Mouse (Mus musculus) C2C12 (cell line): Measurements from ENCODE around the gene Pars2. TPM values are rescaled to one million over a fixed set of nuclear protein-coding genes. Genes with fewer than 3 reads are reported as not detected.
A peak's percentile ranks its signal among the peaks of the same experiment; 100 is the strongest.

Experiments
- H3K27me3 ChIP-seq: one replicate; pipeline ENCODE4 v1.6.1; 2011; ENCODE audit not compliant: control insufficient read depth, insufficient read depth, insufficient read length
- H3K36me3 ChIP-seq: one replicate; pipeline ENCODE4 v1.6.1; 2011; ENCODE audit not compliant: control insufficient read depth, insufficient read depth
- H3K4me3 ChIP-seq: one replicate; pipeline ENCODE4 v1.5.1; 2011; ENCODE audit warnings: mild to moderate bottlenecking, control low read depth; ENCODE audit not compliant: poor library complexity, insufficient read depth, severe bottlenecking
- H3K79me2 ChIP-seq: one replicate; pipeline ENCODE4 v1.6.1; 2011; ENCODE audit not compliant: control insufficient read depth, insufficient read depth
- H3K79me3 ChIP-seq: one replicate; pipeline ENCODE4 v1.6.1; 2011; ENCODE audit warnings: low read depth, control low read depth
- H3ac ChIP-seq: one replicate; pipeline ENCODE3; 2011; ENCODE audit warnings: low read depth; ENCODE audit not compliant: control insufficient read depth, insufficient read length
- CEBPB ChIP-seq: IDR thresholded peaks from one replicate; pipeline ENCODE4 v1.6.1; 2011; ENCODE audit warnings: low read depth, mild to moderate bottlenecking, control low read depth, moderate library complexity
- CTCF ChIP-seq: IDR thresholded peaks from one replicate; pipeline ENCODE4 v1.5.1; 2011; ENCODE audit not compliant: control insufficient read depth, insufficient read depth, insufficient read length
- FOSL1 ChIP-seq: IDR thresholded peaks from one replicate; pipeline ENCODE4 v1.8.0; 2011; ENCODE audit warnings: mild to moderate bottlenecking, low read length; ENCODE audit not compliant: poor library complexity, insufficient read depth, severe bottlenecking
- MAX ChIP-seq: IDR thresholded peaks from one replicate; pipeline ENCODE4 v1.6.1; 2011; ENCODE audit warnings: mild to moderate bottlenecking, control low read depth
- MYOD1 ChIP-seq: IDR thresholded peaks from one replicate; pipeline ENCODE4 v1.6.1; 2011; ENCODE audit warnings: low read depth; ENCODE audit not compliant: control insufficient read depth, insufficient read length
- MYOG ChIP-seq: IDR thresholded peaks from one replicate; pipeline ENCODE4 v1.6.1; 2011; ENCODE audit not compliant: control insufficient read depth, insufficient read length; ENCODE audit errors: extremely low read depth
- USF1 ChIP-seq: IDR thresholded peaks from one replicate; pipeline ENCODE4 v1.6.1; 2011; ENCODE audit warnings: low read depth, mild to moderate bottlenecking, control low read depth, moderate library complexity
- polyA plus RNA-seq: library from polyadenylated mRNA; unstranded; fragments of >200 nt; fragmentation: generic; extraction: Trizol; gene quantifications from one replicate; pipeline ENCODE4 v1.2.1, GENCODE M21; 2012; ENCODE audit warnings: missing spikeins

Pars2 gene
- polyA plus RNA-seq, 1 experiment = 7.6 TPM

DNA sequence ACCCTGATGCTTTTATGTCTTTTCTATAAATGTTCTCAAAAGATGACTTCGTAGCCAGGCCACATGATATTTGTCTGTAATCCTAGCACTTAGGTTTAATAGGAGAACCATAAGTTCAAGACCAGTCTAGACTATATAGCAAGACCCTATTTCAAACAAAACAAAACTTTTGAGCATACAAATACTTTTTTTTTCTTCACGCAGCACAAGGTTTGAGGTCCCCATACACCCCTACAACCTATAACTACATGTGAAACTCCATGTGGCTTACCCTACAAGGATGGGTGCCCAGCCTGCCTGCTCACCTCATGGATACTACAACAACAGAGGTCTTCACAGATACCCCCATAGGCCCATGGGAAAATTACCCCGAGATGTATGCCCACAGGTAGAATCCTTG lies 28.3 kb downstream of the Pars2 start:
- Histone ChIP-seq H3K36me3 (peaks cover 23% of the 10 kb centered on the region), H3K4me3 (no peak overlapping the region), H3K27me3 (peaks cover 22% of the 10 kb centered on the region)

DNA sequence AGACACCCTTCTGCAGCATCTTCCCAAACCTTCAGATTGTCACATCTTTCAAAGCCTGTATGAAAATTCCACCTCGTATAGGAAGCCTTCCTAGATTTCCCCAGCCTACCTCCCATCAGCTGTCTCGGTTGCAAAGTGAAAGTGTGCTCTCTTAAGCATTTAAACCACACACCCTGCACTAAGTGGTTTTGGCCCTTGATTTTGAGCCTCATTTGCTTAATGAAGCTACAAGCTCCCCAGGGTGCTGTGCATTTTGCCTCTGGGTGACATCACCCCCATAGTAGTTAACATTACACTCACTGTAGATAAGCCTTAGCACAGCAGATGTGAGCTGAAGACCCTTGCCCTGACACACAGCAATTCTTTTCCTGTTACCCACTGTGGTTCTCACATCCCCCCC lies 30.1 kb downstream of the Pars2 start:
- peaks cover 6% of the 10 kb centered on the region for H3K79me3 ChIP-seq
- peaks cover 30% of the 10 kb centered on the region for H3K27me3 ChIP-seq
- TF ChIP-seq USF1 (no peak), MAX (no peak), FOSL1 (no peak), CEBPB (no peak), MYOD1 (no peak), CTCF (no peak), MYOG (no peak)
- no peak overlapping the region for H3ac ChIP-seq
- peaks cover 10% of the 10 kb centered on the region for H3K79me2 ChIP-seq
- peaks cover 9% of the 10 kb centered on the region for H3K36me3 ChIP-seq
- H3K4me3 ChIP-seq = no peak overlapping the region

More for the DNA sequence above, 28.3 kb downstream of the Pars2 start:
- TF ChIP-seq MAX = no peak
- TF ChIP-seq USF1 = no peak
- Histone ChIP-seq H3K79me2 (peaks cover 10% of the 10 kb centered on the region), H3ac (no peak overlapping the region), H3K79me3 (peaks cover 6% of the 10 kb centered on the region)

DNA sequence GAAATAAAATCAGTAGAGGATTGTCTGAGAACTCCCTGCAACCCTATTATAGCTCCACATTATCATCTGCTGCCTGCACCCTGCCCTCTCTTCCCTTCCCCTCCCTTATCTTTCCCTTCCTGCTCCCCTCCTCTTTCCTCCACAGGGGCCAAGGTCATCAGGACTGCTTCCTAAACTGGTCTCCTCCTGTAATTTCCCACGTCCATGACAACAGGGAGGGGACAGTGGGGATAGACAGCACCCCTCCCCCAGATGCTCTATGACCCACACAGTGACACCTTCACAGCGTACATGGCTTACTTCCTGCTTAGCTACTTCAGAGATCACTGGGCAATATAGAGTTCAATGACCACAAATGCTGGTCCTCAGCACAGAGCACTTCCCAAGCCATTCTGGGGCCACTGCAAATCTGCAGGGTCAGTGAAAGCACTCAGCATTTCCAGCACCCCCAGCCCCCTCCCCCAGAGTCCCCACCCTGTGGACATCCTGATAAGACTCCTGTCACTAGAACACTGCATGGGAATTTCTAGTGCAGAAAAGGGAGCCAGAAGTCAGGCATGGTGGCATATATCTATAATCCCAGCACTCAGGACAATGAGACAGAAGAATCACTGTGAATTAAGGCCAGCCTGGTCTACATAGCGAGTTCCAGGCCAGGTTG lies 37.9 kb downstream of the Pars2 start:
- no peak overlapping the region for H3ac ChIP-seq
- H3K79me3 ChIP-seq = no peaks in the 10 kb centered on the region
- no peaks in the 10 kb centered on the region for H3K36me3 ChIP-seq
- H3K27me3 ChIP-seq = peaks cover 41% of the 10 kb centered on the region
- H3K4me3 ChIP-seq = no peak overlapping the region
- TF ChIP-seq MAX = no peak
- TF ChIP-seq CEBPB = no peak
- TF ChIP-seq FOSL1 = no peak
- TF ChIP-seq CTCF = no peak
- TF ChIP-seq MYOG = no peak
- TF ChIP-seq USF1 = no peak
- TF ChIP-seq MYOD1 = no peak
- no peaks in the 10 kb centered on the region for H3K79me2 ChIP-seq

DNA sequence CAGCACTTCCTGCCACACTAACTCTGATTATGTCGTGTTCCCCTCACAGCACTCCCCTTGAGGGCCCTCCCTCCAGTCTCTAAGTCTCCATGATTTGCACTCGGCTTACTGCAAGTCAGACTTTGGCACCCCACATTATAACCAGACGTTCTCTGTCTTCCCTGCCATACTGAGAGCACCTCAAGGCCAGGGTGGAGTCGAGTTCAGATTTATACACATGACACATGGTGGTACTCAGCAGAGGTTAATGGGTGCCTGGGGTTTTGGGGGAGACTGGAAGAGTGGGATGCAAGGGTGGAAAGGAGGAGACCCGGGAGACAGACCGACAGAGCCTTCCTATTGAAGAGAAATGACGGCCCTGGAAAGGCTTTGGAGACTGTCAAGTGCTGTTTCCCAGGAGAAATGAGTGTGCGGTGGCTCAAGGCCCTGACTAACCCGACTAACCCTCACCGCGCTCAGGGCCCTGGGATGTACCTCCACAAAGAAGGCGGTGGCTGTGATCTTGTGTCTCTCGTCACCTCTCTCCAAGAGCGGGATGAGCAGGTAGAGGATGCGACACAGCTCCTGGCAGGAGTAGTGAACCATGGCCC lies 43.1 kb downstream of the Pars2 start:
- peaks cover 61% of the 10 kb centered on the region for H3K27me3 ChIP-seq
- TF ChIP-seq CEBPB (no peak), CTCF (no peak), MAX (no peak), MYOG (no peak), USF1 (no peak), FOSL1 (no peak), MYOD1 (no peak)
- H3ac ChIP-seq = no peak overlapping the region
- no peaks in the 10 kb centered on the region for H3K36me3 ChIP-seq
- no peaks in the 10 kb centered on the region for H3K79me2 ChIP-seq
- H3K4me3 ChIP-seq = no peak overlapping the region
- no peaks in the 10 kb centered on the region for H3K79me3 ChIP-seq

DNA sequence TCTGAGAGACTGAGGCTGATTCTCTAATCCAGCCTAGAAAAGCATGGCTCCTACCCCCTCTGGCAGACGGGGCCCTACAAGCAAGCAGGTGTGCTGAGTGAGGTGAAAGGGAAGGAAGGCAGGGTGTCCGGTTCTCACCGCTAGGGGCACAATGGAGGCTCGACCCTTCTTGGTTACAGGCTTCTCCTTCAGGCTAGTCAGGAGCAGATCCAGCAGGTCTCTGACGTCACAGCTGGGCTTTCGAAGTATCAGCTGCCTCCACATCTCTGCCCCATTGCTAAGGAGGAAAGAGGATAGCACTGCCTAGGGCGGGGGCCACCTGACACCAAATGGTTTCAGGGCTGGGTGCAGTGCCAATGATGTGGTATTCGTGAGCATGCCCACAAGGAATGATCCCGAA lies 49.1 kb downstream of the Pars2 start:
- H3K36me3 ChIP-seq = no peaks in the 10 kb centered on the region
- TF ChIP-seq CTCF (peak; percentile 53), CEBPB (no peak), MAX (no peak), MYOD1 (no peak)
- peaks cover 50% of the 10 kb centered on the region for H3K27me3 ChIP-seq
- no peak overlapping the region for H3K4me3 ChIP-seq
- H3K79me3 ChIP-seq = no peaks in the 10 kb centered on the region
- H3K79me2 ChIP-seq = no peaks in the 10 kb centered on the region
- H3ac ChIP-seq = no peak overlapping the region

DNA sequence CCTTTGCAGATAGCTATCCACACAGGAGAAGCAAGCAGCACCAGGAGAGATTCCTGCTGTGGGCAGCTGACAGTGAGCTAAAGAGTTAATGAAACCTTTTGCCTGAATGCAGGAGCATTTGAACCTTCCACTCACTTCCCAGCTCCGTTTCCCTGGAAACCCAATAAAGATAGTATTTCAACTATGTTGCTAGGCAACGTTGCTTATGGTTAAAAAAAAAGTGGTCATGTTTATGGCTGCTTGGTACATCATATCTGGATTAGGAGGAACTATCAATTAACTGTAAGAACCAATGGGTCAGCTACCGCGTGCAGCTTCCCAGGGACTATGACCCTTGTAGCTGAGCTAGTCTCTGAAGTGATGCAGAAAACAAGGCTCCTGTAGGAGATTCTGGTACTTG lies 49.9 kb downstream of the Pars2 start:
- no peaks in the 10 kb centered on the region for H3K36me3 ChIP-seq
- H3K79me3 ChIP-seq = no peaks in the 10 kb centered on the region
- TF ChIP-seq MYOG (no peak), MYOD1 (no peak), USF1 (no peak), CTCF (no peak), FOSL1 (no peak), MAX (no peak), CEBPB (no peak)
- H3K4me3 ChIP-seq = no peak overlapping the region
- H3ac ChIP-seq = no peak overlapping the region
- peaks cover 47% of the 10 kb centered on the region for H3K27me3 ChIP-seq
- no peaks in the 10 kb centered on the region for H3K79me2 ChIP-seq
